Mouse (Mus musculus): ENCODE data around the gene Hectd4. TPM values are rescaled to one million over a fixed set of nuclear protein-coding genes. Genes with fewer than 3 reads are reported as not detected.

Gene Hectd4
- polyA plus RNA-seq, 1 experiment from 2014 or later = 7.8 TPM

Other genes with a start within 250 kb of the Hectd4 start
- 0.23 and 0.27 TPM in 2 replicates for gene Rph3a, start 210.1 kb upstream of the Hectd4 start, polyA plus RNA-seq (2016; fragmentation: Nextera tagmentation; extraction: Ambion mirVana)
- 23.4 and 24.0 TPM in 2 replicates for gene Ptpn11, start 28.8 kb upstream of the Hectd4 start, polyA plus RNA-seq (2016; fragmentation: Nextera tagmentation; extraction: Ambion mirVana)
- 597 and 603 TPM in 2 replicates for gene Rpl6, start 15.7 kb upstream of the Hectd4 start, polyA plus RNA-seq (2016; fragmentation: Nextera tagmentation; extraction: Ambion mirVana)
- gene Trafd1, start 165.4 kb downstream of the Hectd4 start, polyA plus RNA-seq (2016; fragmentation: Nextera tagmentation; extraction: Ambion mirVana) = 81.0 and 87.6 TPM in 2 replicates
- gene Naa25, start 177.7 kb downstream of the Hectd4 start, polyA plus RNA-seq (2016; fragmentation: Nextera tagmentation; extraction: Ambion mirVana) = 40.7 and 41.8 TPM in 2 replicates
- 1.3 and 1.4 TPM in 2 replicates for gene Tmem116, start 231.7 kb downstream of the Hectd4 start, polyA plus RNA-seq (2016; fragmentation: Nextera tagmentation; extraction: Ambion mirVana)
- 135 and 137 TPM in 2 replicates for gene Erp29, start 232.3 kb downstream of the Hectd4 start, polyA plus RNA-seq (2016; fragmentation: Nextera tagmentation; extraction: Ambion mirVana)